Mouse (Mus musculus) spleen, adult 2 months (tissue): ENCODE measurements around the gene Ndufs8. TPM values are rescaled to one million over a fixed set of nuclear protein-coding genes. Genes with fewer than 3 reads are reported as not detected.

Source experiments
- DNase-seq, 2 experiments: peaks; one replicate each; pipeline versions ENCODE4 v3.0.0 to v3.0.0-alpha.2; 2012 to 2021; ENCODE audit warnings: low spot score in 2 of 2, low read depth in 1 of 2
- H3K27ac ChIP-seq: fragments of 200-500 bp; 2 replicates; pipeline ENCODE4 v1.5.1; 2012; ENCODE audit warnings: low read length, inconsistent platforms; ENCODE audit not compliant: insufficient read depth
- H3K27me3 ChIP-seq: fragments of 200-500 bp; 2 replicates; pipeline ENCODE4 v1.6.1; 2012; ENCODE audit warnings: mild to moderate bottlenecking, moderate library complexity, low read length, inconsistent platforms; ENCODE audit not compliant: control insufficient read depth, insufficient read depth
- H3K36me3 ChIP-seq: fragments of 200-500 bp; 2 replicates; pipeline ENCODE4 v1.6.1; 2012; ENCODE audit warnings: mild to moderate bottlenecking, low read length, inconsistent platforms; ENCODE audit not compliant: control insufficient read depth, insufficient read depth
- H3K4me1 ChIP-seq: fragments of 200-500 bp; 2 replicates; pipeline ENCODE4 v1.6.1; 2011; ENCODE audit warnings: inconsistent platforms; ENCODE audit not compliant: control insufficient read depth, insufficient read depth, insufficient read length
- H3K4me3 ChIP-seq: fragments of 200-500 bp; 2 replicates; pipeline ENCODE4 v1.5.1; 2011; ENCODE audit warnings: mild to moderate bottlenecking, inconsistent platforms; ENCODE audit not compliant: insufficient read depth, insufficient read length; ENCODE audit errors: extremely low read depth
- CTCF ChIP-seq: fragments of 200-500 bp; IDR thresholded peaks from 2 replicates; pipeline ENCODE4 v1.5.1; 2011; ENCODE audit warnings: mild to moderate bottlenecking, inconsistent platforms; ENCODE audit not compliant: insufficient read depth, insufficient read length, insufficient replicate concordance; ENCODE audit errors: extremely low read depth
- POLR2A ChIP-seq: fragments of 200-500 bp; IDR thresholded peaks from 2 replicates; pipeline ENCODE4 v1.6.1; 2011; ENCODE audit warnings: low read depth, low read length, inconsistent platforms
- WGBS: fragments of 180-500 bp; shearing (Covaris S2); methylation state at CpG from one replicate; pipeline ENCODE4 v1.1.7; 2018; 5-methylcytosine and 5-hydroxymethylcytosine counted together
- polyA plus RNA-seq: library from polyadenylated mRNA; depleted of rRNA; stranded (reverse); fragments of >200 nt; gene quantifications from 2 replicates; pipeline ENCODE4 v1.2.3, GENCODE M21; 2012

Gene Ndufs8
- polyA plus RNA-seq, 1 experiment = 120 TPM

- H3K36me3 ChIP-seq = peaks cover 52% of the 10 kb centered on the region
- H3K4me3 ChIP-seq = no peak overlapping the region
- whole genome bisulfite sequencing = 91% methylated on average over 5 of the region's 5 CpGs
These were observed 15.0 kb downstream of the Ndufs8 start for GRCm38 (mm10) chr19:3897557-3897956.

DNA sequence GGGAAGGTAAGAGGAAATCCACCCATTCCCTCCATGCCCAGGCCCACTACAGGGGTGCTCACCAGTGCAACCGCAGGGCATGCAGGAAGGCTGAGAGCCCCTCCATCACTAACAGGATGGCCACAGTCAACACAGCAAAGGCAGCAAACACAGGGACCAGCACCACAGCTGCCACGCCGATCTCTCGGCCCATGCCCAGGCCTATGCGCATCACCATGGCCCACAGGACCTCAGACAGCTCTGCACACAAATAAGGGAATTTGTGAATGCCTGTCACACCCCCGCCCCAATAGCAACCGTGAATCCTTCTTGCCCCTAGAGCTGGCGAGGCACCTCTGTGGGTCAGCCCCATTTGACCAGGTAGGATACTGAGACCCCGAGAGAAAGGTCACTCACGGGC is 16.4 kb downstream of the Ndufs8 start:
- TF ChIP-seq CTCF (no peak), POLR2A (no peak)
- H3K4me3 ChIP-seq = no peak overlapping the region
- H3K27ac ChIP-seq = no peak overlapping the region
- H3K36me3 ChIP-seq = peaks cover 43% of the 10 kb centered on the region
- peaks cover 3% of the 10 kb centered on the region; the same call in 1 of the 2 replicates for H3K4me1 ChIP-seq
- no peaks in the 10 kb centered on the region for H3K27me3 ChIP-seq
- DNase-seq = no peak
- WGBS = 96% methylated on average over 10 of the region's 10 CpGs

More at GRCm38 (mm10) chr19:3897557-3897956, 15.0 kb downstream of the Ndufs8 start:
- Histone ChIP-seq H3K4me1 (peaks cover 4% of the 10 kb centered on the region; the same call in 1 of the 2 replicates), H3K27me3 (no peaks in the 10 kb centered on the region), H3K27ac (no peak overlapping the region)
- no peak for DNase-seq
- TF ChIP-seq CTCF (no peak), POLR2A (no peak)

- 93% methylated on average over 3 of the region's 3 CpGs for WGBS
- Histone ChIP-seq H3K4me3 (no peak overlapping the region), H3K4me1 (peaks cover 3% of the 10 kb centered on the region; the same call in 1 of the 2 replicates), H3K27ac (no peak overlapping the region), H3K36me3 (peaks cover 43% of the 10 kb centered on the region), H3K27me3 (no peaks in the 10 kb centered on the region)
- no peak for DNase-seq
- TF ChIP-seq POLR2A = no peak
- no peak for TF ChIP-seq CTCF
These were observed 17.4 kb downstream of the Ndufs8 start for GRCm38 (mm10) chr19:3895171-3895631.

DNA sequence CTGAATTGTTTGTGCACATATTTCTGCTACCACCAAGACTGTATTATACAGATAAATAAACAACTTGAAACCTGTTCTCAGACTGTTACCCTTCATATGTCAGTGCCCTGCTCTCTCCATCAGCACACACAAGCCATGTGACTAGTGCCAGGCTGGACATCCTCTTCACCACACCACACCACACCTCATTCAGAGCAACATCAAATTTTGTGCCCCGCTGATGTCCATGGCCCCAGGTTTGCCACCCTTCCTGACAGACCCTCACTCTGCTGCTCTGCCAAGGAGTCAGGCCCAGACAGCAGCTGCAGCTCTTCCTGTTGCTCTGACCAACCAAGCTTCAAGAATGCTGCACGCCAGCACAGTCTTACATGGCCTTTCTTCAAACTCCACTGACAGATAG is 18.3 kb downstream of the Ndufs8 start:
- H3K4me3 ChIP-seq = no peak overlapping the region
- no peaks in the 10 kb centered on the region for H3K27me3 ChIP-seq
- H3K36me3 ChIP-seq = peaks cover 40% of the 10 kb centered on the region
- TF ChIP-seq CTCF = no peak
- no peak for TF ChIP-seq POLR2A
- 75% methylated on average over 2 of the region's 2 CpGs for WGBS
- DNase-seq = no peak
- peaks cover 3% of the 10 kb centered on the region; the same call in 1 of the 2 replicates for H3K4me1 ChIP-seq
- no peak overlapping the region for H3K27ac ChIP-seq

- Histone ChIP-seq H3K27ac (no peak overlapping the region), H3K4me1 (peaks cover under 1% of the 10 kb centered on the region; the same call in 1 of the 2 replicates), H3K36me3 (peaks cover 42% of the 10 kb centered on the region), H3K27me3 (no peaks in the 10 kb centered on the region), H3K4me3 (no peak overlapping the region)
- no peak for DNase-seq
- WGBS = 91% methylated on average over 4 of the region's 4 CpGs
- TF ChIP-seq POLR2A (no peak), CTCF (no peak)
These were observed 18.9 kb downstream of the Ndufs8 start for GRCm38 (mm10) chr19:3893545-3894116.

DNA sequence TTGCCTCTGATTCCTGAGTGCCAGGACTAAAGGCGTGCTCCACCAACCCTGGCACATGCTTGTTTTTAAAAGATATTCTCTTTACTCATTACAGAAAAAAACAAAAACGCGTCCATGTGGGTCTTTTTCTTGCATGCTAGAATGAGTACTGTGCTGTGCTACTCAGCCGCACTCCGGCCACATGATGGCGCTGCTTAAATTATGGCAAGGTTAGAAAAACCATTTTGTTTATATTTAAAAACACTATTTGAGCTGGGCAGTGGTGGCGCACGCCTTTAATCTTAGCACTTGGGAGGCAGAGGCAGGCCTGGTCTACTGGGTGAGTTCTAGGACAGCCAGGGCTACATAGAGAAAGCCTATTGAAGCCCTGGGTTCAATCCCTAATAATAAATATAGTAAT is 22.4 kb downstream of the Ndufs8 start:
- DNase-seq = peak in 1 of 2 experiments; percentile 27
- peaks cover 17% of the 10 kb centered on the region for H3K36me3 ChIP-seq
- no peak for TF ChIP-seq POLR2A
- peak; percentile 53; the same call in 1 of the 2 replicates for TF ChIP-seq CTCF
- 60% methylated on average over 8 of the region's 8 CpGs for WGBS
- no peaks in the 10 kb centered on the region for H3K27me3 ChIP-seq
- no peak overlapping the region for H3K4me3 ChIP-seq
- no peak overlapping the region for H3K27ac ChIP-seq
- no peaks in the 10 kb centered on the region for H3K4me1 ChIP-seq

DNA sequence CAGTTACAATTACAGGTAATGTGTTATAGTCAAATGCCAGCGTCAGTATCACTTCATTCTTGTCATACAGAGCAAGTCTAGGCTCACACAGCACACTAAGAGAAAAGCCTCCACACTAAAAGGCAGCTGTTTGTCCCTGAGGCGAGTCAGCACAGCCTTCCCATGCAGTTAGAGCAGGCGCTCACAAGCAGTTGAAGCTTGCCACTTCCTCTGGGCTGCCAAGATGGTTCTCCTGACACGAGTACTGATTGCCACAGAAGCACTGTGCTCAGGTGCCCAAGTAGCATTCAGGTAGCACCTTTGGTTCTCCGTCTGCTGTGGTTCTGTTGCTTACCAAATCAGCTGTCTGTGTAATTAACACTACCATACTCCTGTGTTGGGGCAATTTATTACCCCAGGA is 23.5 kb downstream of the Ndufs8 start:
- H3K4me3 ChIP-seq = no peak overlapping the region
- TF ChIP-seq POLR2A (no peak), CTCF (no peak)
- no peak overlapping the region for H3K27ac ChIP-seq
- H3K36me3 ChIP-seq = peaks cover 14% of the 10 kb centered on the region
- no peaks in the 10 kb centered on the region for H3K27me3 ChIP-seq
- WGBS = 87% methylated on average over 5 of the region's 5 CpGs
- H3K4me1 ChIP-seq = no peaks in the 10 kb centered on the region
- DNase-seq = no peak
